Mouse (Mus musculus) lung, postnatal 10 days (tissue): Measurements from ENCODE around the gene Spz1.
A peak's percentile ranks its signal among the peaks of the same experiment; 100 is the strongest.

ENCODE experiments used
- DNase-seq: peaks from one replicate; pipeline ENCODE4 v3.0.0; 2021

Gene Spz1

DNA sequence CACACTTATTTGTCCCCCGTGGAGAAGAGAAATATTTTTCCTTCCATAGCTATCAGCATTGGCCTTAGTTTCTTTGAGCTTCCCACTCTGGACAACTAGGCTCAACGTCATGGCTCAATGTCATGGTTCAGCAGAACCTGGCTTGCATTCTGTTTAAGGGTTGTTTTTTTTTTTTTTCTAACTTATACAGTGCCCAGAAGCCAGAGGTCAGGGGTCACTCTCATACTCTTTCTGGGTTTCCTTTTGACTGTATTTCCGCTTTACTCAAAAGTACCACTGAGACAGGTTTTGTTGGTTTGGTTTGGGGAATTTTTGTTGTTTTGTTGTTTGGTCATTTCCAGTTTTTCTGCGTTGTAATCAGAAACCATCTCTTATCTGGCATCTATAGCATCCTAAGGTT, 2.2 kb upstream of the Spz1 start:
- no peak for DNase-seq

DNA sequence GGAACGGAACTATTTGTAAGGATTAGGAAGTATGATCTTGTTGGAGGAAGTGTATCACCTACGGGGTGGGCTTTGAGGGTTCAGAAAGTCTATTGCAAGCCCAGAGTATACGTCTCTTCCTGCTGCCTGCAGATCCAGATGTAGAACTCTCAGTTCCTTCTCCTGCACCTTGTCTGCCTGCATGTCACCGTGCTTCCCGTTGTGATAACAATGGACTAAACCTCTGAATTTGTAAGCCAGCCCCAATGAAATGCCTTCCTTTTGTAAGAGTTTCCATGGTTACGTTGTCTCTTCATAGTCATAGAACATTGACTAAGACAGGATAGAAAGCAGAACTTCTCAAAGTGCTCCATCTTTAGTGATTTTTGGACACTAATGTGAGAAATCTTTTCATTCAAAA, 716 bp upstream of the Spz1 start:
- DNase-seq: no peak

DNA sequence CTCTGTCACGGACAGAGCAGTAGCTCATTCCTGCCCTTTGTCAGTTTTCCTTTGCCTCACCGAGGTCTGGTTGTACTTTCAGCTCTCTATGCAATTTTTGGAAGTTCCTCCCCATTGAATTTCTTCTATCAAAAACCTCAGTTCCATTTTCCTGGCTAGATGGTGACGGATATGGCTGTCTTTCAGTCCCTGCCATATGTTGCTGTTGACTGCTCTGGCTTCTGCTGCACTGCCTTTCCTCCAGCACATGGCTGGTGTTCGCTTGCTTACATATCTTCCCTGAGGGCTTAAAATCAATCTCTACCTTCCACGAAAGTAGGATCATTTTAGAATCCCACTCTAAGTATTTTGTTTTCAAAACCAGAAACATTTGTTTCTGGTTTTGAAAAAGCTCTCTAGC, 16.5 kb downstream of the Spz1 start:
- no peak for DNase-seq

DNA sequence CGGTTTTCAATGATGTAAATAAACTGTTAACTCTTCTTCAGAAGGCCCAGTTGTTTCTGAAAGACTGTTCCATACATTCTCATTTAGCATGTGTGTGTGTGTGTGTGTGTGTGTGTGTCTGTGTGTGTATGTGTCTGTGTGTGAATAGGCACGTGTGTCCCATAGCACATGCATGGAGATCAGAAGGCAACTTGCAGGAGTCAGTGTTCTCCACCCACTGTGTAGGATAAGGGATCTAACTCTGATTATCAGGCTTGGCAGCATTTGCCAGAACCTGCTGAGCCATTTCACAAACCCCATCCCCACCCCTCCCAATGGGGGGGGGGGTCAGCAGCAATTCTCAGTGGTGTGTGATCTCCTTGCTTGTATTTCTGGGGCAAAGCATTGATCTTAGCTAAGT, 18.7 kb downstream of the Spz1 start:
- no peak for DNase-seq

DNA sequence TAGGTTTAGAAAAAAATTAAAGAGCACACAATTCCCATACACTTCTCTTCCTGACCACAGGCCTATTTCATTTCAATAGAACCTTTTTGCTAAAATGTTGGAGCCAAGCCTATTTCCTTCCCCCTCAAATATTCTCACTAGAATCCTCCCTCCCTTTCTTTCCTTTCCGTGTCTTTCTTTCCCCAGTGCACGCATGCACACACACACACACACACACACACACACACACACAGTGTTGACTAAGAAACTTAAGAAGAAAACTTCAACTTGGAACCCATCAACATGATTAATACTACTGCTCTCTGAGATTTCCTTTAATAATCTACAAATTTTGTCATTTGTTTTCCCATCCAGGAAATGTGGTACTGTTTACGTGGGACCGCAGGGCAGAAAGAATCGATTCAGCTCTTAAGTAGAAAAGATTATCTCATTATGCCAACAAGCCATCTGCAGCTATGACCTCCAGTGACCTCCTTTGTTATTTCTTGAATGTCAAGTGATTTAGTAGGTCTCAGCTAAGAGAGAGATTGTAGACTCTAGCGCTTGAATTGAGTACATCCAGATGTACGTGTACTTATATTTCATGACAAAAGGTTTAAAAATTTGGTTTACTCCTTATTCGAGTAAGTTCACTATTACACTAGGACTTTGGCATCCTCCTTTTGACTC, 19.4 kb downstream of the Spz1 start:
- no peak for DNase-seq

DNA sequence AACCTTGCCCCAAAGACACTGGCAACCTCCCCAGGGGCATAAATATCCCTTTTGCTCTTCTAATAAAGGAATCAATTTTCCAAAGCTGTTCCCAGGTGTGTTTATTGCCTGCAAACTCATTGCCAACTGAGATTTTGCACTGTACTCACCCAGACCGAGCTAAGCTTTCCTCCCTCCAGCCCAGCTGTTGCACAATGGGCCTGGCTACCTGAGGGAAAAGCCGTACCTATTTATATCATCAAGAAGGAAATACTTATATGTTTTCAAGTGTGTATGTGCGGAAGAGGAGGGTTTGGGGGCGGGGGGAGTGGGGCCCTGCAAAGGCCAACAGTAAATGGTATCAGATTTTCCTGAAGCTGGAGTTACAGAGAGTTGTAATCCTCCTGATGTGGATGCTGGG, 28.9 kb downstream of the Spz1 start:
- DNase-seq: no peak

DNA sequence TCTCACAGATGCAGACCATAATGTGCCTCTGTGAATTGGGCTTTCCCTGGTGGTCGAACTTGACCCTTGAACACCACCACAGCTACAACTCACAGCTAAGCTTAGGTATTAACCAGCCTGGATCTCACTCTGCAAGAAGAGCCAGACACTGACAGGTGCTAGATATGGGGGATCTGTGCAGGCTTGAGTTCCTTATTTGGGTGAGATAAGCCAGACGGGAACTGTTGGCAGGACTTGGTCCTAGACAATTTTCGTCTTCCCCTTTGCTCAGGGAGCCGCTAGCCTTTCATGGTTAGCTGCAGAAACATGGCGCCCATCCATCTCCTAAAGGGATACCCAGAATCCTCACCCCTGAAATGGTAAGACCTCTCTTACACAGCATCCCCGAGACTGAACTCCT, 35.0 kb downstream of the Spz1 start:
- no peak for DNase-seq

DNA sequence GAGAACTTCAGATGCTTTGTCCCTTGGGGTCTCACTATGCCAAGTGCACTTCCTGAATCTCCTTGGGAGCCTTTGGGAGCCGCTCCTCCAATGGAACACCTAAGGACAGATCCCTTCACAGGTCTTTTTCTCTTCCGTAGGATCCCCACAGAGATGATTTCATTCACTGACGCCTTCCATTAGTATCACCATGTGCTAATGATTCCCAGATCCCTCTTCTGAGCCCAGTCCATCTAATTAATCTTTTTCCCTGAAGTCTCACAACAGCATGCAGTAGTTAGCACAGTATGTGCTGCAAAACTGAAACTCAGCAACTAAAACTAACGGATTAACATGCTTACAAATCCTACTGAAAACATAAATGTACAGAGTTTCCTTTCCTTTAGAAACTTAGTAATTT, 36.8 kb downstream of the Spz1 start:
- no peak for DNase-seq

DNA sequence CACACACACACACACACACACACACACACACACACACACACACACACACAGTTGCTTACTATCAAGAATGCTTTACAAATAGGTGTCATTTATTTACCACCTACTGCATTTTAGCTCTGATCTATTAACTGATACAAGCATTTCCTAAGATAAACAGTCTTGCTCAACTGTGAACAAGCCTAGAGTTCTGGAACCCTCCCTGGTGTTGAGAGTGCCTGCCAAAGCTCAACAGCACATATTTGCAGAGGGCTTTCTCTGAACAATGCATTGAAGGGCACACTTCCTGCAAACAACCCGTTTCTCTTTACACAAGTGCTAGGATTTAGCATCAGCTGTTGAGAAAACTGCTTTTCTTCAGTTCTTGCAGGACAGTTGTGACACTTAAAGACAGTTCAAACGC, 42.2 kb downstream of the Spz1 start:
- peak; percentile 5 for DNase-seq

DNA sequence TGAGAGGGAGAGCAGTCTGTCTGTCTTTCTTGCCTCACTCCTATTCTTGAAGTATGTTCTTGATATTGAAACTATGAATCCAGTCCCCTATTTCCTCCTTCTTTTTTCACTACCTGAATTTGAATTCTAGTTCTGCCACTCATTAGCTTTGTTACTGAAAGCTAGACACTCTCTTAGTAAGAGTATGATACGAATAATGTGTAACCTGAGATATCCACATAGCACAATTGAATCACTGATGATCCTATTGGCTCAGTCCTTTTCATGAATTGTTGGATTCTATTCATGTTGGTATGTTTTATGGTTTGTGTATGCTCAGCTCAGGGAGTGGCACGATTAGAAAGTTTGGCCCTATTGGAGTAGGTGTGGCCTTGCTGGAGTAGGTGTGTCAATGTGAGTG, 43.8 kb downstream of the Spz1 start:
- DNase-seq: no peak

DNA sequence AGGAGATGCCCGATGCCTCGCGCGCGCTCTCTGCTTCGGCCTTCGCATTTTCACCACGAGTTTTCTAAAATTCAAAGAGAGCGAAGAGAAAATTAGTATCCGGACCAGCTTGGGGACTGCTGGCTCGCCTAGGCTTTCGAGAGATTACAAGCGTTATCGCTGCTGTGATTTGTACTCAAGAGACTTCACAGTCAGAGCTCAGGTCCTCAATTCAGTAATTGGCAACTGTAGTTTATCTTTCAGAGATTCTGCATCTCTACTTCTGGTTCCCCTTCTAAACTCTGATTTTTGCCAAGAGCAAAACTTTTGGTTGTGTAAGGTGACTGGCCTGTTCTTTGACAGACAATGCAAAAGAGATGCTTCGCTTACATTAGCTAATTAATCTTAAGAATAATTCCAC, 44.7 kb downstream of the Spz1 start:
- no peak for DNase-seq

DNA sequence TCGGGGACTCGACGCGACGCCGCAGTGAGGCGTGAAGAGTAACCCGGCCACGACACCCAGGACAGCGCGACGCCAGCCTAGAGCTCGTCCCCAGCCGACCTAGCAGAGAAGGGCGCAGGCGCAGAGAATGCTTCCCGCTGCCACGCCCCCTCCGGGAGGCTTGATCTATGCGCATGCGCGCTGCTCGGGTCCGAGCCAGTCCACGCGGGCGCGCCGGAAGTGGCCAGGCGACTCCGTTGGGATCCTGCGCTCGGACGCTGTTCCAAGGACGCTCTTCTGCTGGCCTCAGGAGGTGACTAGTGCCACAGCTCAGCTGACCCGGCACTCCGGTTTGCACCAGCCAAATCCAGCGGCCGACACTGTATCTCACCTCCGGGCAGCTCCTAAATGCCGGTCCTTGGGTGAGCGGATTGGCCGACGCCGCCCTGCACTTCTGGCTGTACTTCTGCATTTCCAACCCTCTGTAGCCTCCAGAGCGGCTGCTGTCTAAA, 45.2 kb downstream of the Spz1 start, which contains the start of gene Zfyve16:
Gene Zfyve16, minus strand, starts transcription at position 148 of the 491 bp plus-strand sequence.
- DNase-seq: peak; percentile 97

DNA sequence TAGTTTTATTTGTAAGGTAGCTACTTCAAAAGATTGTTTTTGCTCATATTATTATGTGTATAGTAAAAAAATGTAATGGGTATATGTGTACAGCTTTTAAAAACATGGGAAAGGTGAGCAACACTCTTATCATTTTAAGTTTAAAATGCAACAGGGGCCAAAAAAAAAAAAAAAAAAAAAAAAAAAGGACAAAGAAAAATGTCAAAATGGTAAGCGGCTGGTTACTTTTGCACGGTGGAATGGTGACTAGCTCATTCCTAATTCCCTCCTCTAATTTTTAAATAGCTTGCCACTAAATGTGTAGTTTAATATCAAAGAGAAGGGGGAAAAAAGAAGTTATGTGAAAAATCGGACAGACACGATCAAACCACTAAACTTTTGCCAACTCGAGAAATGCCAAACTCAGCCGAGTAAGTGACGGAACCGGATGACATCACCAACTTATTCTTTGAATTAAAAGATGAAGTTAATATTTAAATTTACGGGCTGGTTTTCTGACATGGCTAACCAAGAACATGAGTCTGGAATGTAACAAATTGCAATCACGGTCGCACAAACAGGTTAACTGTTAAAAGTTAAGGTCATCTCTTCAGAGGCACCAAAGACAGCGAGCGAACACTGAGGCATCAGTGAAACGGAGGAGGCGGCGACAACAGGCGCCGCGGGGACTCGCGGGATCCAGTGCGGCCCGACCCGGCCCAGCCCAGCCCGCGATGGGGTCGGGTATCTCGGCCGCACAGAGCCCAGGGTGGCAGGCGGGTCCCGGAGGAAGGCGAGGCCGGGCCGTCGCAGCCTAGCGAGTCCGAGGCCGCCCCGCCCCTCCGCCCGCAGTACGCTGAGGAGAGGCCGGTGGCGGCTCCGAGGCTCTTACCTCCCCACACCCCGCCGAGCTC, 45.9 kb downstream of the Spz1 start:
- DNase-seq: peak; percentile 21
